Mouse (Mus musculus) forebrain, postnatal 0 days (tissue): ENCODE results near the gene Esrra. TPM values are rescaled to one million over a fixed set of nuclear protein-coding genes. Genes with fewer than 3 reads are reported as not detected.

Experiments
- ATAC-seq: fragments of 200-750 bp; cut with Nextera tagmentation; 2 replicates; pipeline ENCODE4 v1.8.0; 2017; ENCODE audit warnings: mild to moderate bottlenecking, moderate library complexity
- DNase-seq: peaks from one replicate; pipeline ENCODE4 v3.0.0-alpha.2; 2015
- H3K27ac ChIP-seq: fragments of 300-500 bp; sonication (generic); 2 replicates; pipeline ENCODE4 v1.5.1; 2014; ENCODE audit warnings: low read depth, mild to moderate bottlenecking, antibody characterized with exemption, low read length, moderate library complexity, mixed read lengths
- H3K27me3 ChIP-seq: fragments of 300-500 bp; sonication (generic); 2 replicates; pipeline ENCODE4 v1.6.1; 2014; ENCODE audit warnings: mild to moderate bottlenecking, low read length, mixed read lengths; ENCODE audit not compliant: insufficient read depth
- H3K36me3 ChIP-seq: fragments of 300-500 bp; sonication (generic); 2 replicates; pipeline ENCODE4 v1.6.1; 2014; ENCODE audit warnings: mild to moderate bottlenecking, moderate library complexity; ENCODE audit not compliant: insufficient read depth
- H3K4me1 ChIP-seq: fragments of 300-500 bp; sonication (generic); 2 replicates; pipeline ENCODE4 v1.6.1; 2014; ENCODE audit warnings: antibody characterized with exemption; ENCODE audit not compliant: insufficient read depth
- H3K4me2 ChIP-seq: fragments of 300-500 bp; sonication (generic); 2 replicates; pipeline ENCODE4 v1.6.1; 2014; ENCODE audit warnings: low read depth, mild to moderate bottlenecking, moderate library complexity
- H3K4me3 ChIP-seq: fragments of 300-500 bp; sonication (generic); 2 replicates; pipeline ENCODE4 v1.5.1; 2014; ENCODE audit warnings: low read depth, low read length, mixed read lengths
- H3K9ac ChIP-seq: fragments of 300-500 bp; sonication (generic); 2 replicates; pipeline ENCODE4 v1.6.1; 2014; ENCODE audit warnings: mild to moderate bottlenecking
- H3K9me3 ChIP-seq: fragments of 300-500 bp; sonication (generic); 2 replicates; pipeline ENCODE4 v1.6.1; 2016; ENCODE audit warnings: low read length
- CTCF ChIP-seq: sonication (generic); IDR thresholded peaks from 2 replicates; pipeline ENCODE4 v1.5.1; 2016; ENCODE audit warnings: antibody characterized with exemption, control low read depth, low read depth
- WGBS: fragments of 180-500 bp; shearing (Covaris S2); extraction: QIAGEN DNeasy Blood & Tissue Kit; methylation state at CpG from one replicate; pipeline ENCODE4 v1.1.7; 2014; 5-methylcytosine and 5-hydroxymethylcytosine counted together
- polyA plus RNA-seq: library from polyadenylated mRNA; unstranded; fragments of >200 nt; fragmentation: Nextera tagmentation; extraction: Ambion mirVana; gene quantifications from 2 replicates; pipeline ENCODE4 v1.2.1, GENCODE M21; 2015
- total RNA-seq: library from RNA; depleted of rRNA; stranded (reverse); fragments of >200 nt; gene quantifications from 2 replicates; pipeline ENCODE4 v1.2.3, GENCODE M21; 2014

Esrra gene
- total and polyA plus RNA-seq, 2 experiments from 2014 or later: 8.4 to 42.6 TPM

DNA sequence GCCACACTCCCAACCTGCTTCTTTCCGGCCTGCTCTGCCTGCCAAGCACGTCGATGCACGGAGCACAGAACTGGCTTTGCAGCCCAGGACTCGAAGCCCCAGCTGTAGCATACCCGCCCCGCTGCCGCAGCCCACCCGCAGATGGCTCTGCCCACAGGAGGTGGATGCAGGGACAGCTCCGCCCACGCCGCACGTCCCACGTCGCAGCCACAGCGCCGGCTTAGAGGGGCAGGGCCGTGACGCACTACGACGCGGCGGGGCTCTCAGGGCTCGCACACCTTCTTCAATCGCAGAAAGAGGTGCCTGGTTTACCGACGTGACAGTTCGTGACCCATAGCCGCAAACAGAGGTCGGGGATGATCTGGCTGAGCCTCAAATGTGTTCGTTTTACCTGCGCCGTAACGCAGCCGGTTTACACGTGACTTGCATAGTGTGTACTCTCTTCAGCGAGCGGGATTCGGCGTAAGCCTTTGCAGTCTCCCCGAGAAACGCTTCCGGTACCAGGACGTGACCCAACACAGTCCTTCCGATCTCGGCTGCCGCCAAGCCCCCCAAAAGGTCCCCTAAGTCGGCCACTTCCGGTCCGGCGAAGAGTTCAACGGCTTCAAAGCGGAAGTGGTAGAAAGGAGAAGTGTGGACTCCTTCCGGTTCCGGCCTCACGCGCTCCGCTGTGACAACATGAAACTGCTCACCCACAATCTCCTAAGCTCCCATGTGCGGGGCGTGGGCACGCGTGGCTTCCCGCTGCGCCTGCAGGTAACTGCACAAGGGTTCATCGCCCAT lies 11.9 kb downstream of the Esrra start, which contains the start of the genes Trmt112 and Prdx5:
Trmt112 (plus strand) TSS at position 192 of the 783 bp plus-strand sequence.
Prdx5 (minus strand) TSS at position 600 of the 783 bp plus-strand sequence.
- peaks cover 55% of the 10 kb centered on the region for H3K36me3 ChIP-seq
- 2% methylated on average over 65 of the region's 65 CpGs for WGBS
- peak; percentile 95 for ATAC-seq

DNA sequence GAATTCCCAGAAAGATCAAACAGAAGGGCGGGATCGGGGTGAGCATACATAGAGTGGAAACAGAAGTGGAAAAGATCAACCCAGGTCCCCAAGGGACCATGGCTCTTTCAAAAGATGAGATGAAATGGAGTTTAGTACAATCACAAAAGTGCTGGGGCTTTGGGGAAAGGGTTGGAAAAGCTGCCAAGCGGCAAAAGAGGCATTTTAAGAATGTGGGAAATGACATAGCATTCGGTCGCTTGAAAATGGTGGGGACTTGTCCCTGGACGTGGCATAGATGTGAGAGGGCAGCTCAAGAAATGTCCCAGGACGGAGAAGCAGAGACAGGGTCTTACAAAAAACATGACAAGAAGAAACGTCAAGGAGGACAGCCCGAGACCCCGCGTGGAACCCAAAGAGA lies 12.6 kb downstream of the Esrra start:
- ATAC-seq (no peak), DNase-seq (no peak)
- no peaks in the 10 kb centered on the region for H3K9me3 ChIP-seq
- H3K4me2 ChIP-seq: peak overlapping the region; percentile 77
- peak overlapping the region; percentile 96 for H3K27ac ChIP-seq
- no peak for TF ChIP-seq CTCF
- H3K9ac ChIP-seq: peak overlapping the region; percentile 63
- H3K4me1 ChIP-seq: peaks cover 12% of the 10 kb centered on the region
- H3K4me3 ChIP-seq: peak overlapping the region; percentile 60
- H3K27me3 ChIP-seq: no peaks in the 10 kb centered on the region
- H3K36me3 ChIP-seq: peaks cover 52% of the 10 kb centered on the region
- WGBS: 7% methylated on average over 11 of the region's 11 CpGs

More for the DNA sequence above, 11.9 kb downstream of the Esrra start, which contains the start of the genes Trmt112 and Prdx5:
- H3K4me1 ChIP-seq: peaks cover 12% of the 10 kb centered on the region
- H3K4me2 ChIP-seq: peak within 1 kb of the TSS; percentile 77
- no peaks in the 10 kb centered on the region for H3K9me3 ChIP-seq
- DNase-seq: peak; percentile 97
- peak within 1 kb of the TSS; percentile 96 for H3K27ac ChIP-seq
- peak; percentile 38; the same call in 1 of the 2 replicates for TF ChIP-seq CTCF
- H3K9ac ChIP-seq: peak within 1 kb of the TSS; percentile 63
- H3K27me3 ChIP-seq: no peaks in the 10 kb centered on the region
- peak within 1 kb of the TSS; percentile 60 for H3K4me3 ChIP-seq

DNA sequence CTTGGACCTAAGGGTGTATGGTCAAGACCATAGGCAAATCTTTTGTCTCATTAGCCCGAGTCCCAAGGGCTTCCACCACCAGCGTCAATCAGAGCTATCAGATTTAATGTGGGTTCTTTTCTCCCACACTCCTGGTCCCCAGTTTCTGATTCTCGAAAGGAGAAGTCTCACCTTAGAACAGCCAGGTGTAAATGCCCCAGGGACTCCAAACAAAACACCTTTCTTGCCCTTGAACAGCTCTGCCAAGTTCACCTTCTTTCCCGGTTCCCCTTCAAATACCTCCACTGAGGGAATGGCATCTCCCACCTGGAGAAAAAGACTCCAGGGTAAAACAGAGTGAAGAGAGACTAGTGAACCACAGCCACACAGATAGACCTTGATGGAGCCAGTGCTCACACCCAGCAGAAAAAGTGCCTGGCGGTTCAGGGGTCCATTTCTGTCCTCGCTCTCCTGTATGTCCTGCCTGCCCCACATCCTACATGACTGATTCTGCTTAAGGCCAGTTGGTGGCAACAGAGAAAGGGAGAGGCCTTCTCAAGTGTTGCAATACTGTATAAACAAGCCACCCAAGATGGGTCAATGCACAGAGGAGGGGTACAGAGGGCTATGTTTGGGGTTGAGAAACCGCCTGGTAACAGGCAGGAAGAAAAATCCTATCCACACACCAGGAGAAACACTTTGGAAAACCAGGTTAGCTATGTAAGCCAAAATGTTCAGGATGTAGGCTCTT lies 13.6 kb downstream of the Esrra start:
- ATAC-seq (no peak), DNase-seq (no peak)
- no peak overlapping the region for H3K9ac ChIP-seq
- no peaks in the 10 kb centered on the region for H3K27me3 ChIP-seq
- no peaks in the 10 kb centered on the region for H3K9me3 ChIP-seq
- peaks cover 42% of the 10 kb centered on the region for H3K36me3 ChIP-seq
- 0 out of 2 replicates have a peak overlapping the region, but pooled peaks have one; percentile 60 for H3K4me3 ChIP-seq
- H3K27ac ChIP-seq: no peak overlapping the region
- peaks cover 12% of the 10 kb centered on the region for H3K4me1 ChIP-seq
- 90% methylated on average over 7 of the region's 7 CpGs for WGBS
- 0 out of 2 replicates have a peak, but pooled peaks have one; percentile 6 for TF ChIP-seq CTCF
- peak overlapping the region; percentile 77 for H3K4me2 ChIP-seq

DNA sequence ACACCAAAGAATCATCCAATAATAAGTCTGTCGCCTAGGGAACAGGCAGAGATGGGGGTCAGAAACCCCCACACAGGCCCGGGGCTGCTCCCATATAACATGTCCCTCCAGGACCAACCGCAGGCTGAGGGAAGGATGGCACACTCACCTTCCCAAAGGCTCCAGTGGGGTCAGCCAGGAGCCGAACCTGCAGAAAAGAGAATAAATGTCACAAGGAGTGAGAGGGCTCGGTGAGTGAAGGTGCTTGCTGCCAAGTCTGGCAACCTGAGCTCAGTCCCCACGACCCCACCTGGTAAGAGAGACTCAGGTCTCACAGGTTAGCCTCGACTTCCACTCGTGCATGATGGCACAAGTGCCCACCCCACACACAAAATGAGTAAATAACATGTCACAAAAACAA lies 14.5 kb downstream of the Esrra start:
- ATAC-seq (no peak), DNase-seq (no peak)
- H3K4me1 ChIP-seq: peaks cover 12% of the 10 kb centered on the region
- no peak overlapping the region for H3K27ac ChIP-seq
- H3K9me3 ChIP-seq: no peaks in the 10 kb centered on the region
- TF ChIP-seq CTCF: no peak
- WGBS: 89% methylated on average over 8 of the region's 8 CpGs
- H3K4me2 ChIP-seq: no peak overlapping the region
- no peak overlapping the region for H3K4me3 ChIP-seq
- no peak overlapping the region for H3K9ac ChIP-seq
- H3K36me3 ChIP-seq: peaks cover 33% of the 10 kb centered on the region
- no peaks in the 10 kb centered on the region for H3K27me3 ChIP-seq

DNA sequence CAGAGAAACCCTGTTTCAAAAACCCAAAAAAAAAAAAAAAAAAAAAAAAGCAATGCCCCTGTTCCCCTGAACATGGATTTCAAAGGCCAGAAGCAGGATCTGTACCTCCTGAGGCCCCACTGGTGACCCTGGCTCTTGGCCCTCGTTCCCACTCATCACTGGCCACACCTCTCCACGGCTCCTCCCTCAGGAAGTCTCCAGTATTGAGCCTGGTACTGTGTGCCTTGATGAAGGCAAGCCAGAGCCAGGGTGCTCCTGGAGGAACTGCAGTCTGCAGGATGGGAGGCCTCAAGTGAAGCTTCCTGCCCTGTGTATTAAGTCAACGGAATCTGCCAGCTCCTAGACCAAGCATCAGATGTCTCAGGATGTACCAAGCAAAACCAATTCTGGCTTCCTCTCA lies 15.4 kb downstream of the Esrra start:
- Histone ChIP-seq H3K27me3 (no peaks in the 10 kb centered on the region), H3K4me2 (no peak overlapping the region), H3K27ac (no peak overlapping the region), H3K36me3 (peaks cover 24% of the 10 kb centered on the region), H3K4me1 (peaks cover 12% of the 10 kb centered on the region), H3K9ac (no peak overlapping the region), H3K4me3 (no peak overlapping the region), H3K9me3 (no peaks in the 10 kb centered on the region)
- 83% methylated on average over 3 of the region's 3 CpGs for WGBS
- ATAC-seq: no peak
- TF ChIP-seq CTCF: no peak
- DNase-seq: no peak

DNA sequence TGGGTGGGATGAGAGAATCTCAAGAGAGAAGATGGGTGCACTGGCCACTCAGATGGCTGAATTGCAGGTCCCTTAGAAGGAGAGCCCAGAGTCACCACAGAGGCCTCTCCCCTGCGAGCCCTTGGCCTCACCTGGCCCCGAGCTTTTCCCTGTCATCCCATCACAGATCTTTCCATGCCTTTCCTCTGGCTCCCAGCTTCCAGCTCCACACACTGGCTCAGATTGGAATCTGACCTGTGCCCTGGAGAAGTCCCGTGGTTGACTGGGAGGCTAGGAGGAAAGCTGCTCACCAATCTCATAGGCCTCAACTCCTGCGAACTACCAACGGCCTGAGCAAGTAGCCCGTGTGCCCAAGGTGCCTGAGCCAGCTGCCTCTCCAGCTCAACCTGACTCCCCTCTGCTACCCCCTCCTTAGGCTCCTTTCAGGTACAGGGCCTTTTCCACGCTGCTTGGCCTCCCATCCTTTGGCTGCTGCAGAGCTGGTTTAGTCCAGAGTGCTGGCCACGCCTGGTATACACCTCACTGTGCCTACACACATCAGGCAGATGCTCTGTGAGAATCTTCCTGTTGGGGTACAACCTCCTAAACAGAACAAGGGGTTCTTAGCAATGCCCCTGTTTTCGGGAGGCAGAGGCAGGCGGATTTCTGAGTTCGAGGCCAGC lies 16.0 kb downstream of the Esrra start:
- Histone ChIP-seq H3K4me3 (no peak overlapping the region), H3K27me3 (no peaks in the 10 kb centered on the region), H3K4me2 (no peak overlapping the region), H3K9ac (no peak overlapping the region), H3K9me3 (no peaks in the 10 kb centered on the region), H3K36me3 (peaks cover 21% of the 10 kb centered on the region), H3K4me1 (peaks cover 12% of the 10 kb centered on the region), H3K27ac (no peak overlapping the region)
- DNase-seq (no peak), ATAC-seq (no peak)
- 94% methylated on average over 11 of the region's 11 CpGs for WGBS
- no peak for TF ChIP-seq CTCF
